Mouse (Mus musculus) kidney, postnatal 25 days (tissue): ENCODE measurements around the gene Fam131a.

Source experiments
- DNase-seq, 2 experiments: peaks; one replicate each; pipeline ENCODE4 v3.0.0; 2021; ENCODE audit warnings: mixed read lengths in 2 of 2

Fam131a gene

GRCm38 (mm10) chr16:20699266-20699665 is 6.2 kb downstream of the Fam131a start:
- no peak for DNase-seq

DNA sequence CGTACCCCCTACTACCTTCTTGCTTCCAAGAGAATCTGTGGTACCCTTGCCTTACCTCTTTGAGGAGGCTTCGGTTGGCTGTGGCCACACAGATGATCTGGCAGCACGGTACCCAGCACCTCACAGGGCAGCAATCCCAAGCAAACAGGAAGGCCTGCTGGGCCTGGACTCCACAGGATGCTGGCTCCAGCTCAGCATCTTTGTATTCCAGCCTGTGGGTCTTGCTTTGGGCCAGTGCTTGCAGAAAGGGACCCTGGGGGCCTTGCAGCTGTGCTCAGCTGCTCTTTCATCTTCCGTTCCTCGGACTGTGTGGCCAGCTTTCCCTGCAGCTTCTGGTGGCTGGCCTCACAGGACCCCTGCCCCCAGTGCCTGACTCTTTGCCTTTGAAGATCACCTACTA is 7.0 kb downstream of the Fam131a start:
- DNase-seq, result no peak

- no peak for DNase-seq
Measured at GRCm38 (mm10) chr16:20701316-20701715, 8.3 kb downstream of the Fam131a start.

DNA sequence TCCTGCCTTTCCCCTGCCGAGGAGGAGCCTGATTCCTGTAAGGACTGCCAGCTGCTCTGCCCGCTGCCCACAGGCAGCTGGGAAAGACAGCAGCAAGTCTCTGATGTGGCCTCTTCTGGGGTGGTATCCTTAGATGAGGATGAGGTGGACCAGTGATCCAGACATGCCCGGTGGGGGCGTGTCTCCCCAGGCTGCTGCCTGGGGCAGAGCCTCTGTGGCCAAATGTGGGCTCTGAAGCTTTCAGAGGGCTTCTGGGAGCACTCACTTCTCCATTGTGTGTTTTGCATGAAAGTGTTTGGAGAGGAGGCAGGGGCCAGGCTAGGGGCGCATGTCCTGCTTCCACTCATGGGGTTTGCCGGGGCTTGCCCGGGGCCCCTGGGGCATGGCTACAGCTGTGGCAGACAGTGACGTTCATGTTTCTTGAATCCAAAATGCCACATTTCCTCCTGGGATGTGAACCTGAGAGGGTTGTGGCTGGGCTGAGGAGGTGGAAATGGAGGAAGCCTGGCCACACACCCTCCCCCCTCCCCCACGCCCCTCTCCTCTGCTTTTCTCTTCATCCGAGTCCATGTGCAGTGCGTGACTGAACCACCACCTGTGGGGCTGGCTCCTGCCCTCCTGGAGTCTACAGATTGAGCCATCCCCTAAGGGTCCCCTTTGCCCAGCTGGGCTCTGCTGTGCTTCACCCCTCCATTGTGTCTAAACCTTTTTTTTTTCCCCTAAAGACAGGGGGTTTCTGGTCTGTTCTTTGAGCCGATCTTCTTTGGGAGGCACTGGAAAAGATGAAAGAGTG is 8.9 kb downstream of the Fam131a start:
- DNase-seq, result no peak

DNA sequence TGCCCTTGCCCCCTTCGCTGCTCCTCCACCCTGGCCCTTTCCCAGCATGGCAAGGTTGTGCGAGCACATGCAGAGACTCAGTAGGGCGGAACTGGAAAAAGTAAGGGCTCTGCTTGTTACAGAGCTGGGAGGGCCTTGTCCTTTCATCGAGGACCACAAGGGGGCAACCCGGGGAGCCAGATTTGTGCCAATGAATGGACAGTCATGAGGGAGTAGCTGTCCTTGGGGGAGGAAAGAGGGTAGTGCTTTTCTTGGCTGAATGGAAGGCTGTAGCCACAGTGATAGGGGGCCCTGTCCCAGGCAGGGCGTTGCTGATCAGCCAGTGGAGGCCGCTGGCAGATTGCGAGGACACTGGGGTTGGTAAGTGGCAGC is 9.5 kb downstream of the Fam131a start:
- DNase-seq, result peak; percentile 77 to 84

DNA sequence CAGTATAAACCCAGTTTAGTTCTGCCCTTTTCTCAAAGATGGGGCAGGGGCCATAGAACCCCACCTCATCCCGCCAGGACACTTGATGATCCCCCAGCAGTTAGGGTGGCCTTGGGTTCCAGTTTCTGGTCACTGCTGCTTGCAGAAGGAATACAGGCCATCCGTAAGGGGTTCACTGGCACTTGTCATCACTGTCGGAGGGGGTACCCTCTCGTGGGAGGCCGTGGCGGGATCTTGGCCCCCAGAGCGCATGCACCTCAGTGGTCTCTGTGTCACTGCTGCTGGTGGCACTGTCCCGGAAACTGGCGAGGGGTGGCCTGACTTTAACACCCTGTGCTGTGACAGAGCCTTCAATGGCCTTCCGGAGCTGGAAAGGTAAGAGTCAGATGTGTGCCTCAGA is 10.0 kb downstream of the Fam131a start:
- DNase-seq, result no peak

GRCm38 (mm10) chr16:20703699-20704400 is 10.8 kb downstream of the Fam131a start:
- no peak for DNase-seq

DNA sequence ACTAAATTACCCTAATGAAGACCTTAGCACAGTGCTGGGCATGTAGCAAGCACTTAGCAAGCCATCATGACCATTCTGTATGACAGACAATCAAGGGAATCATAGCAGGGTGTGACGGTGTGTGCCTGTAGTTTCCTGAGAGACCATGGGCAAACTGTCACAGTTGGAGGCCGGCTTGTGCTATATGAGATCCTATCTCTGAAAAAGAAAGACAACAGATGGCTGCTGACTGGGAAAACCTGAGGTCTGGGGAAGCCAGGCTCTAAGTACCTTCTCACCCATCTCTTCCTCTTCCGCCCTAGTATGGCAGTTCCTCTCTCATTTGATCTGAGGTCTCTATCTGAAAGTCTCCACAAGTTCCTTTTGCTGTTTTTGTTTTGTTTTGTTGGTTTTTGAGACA is 12.7 kb downstream of the Fam131a start:
- DNase-seq, result no peak

GRCm38 (mm10) chr16:20706407-20707055 is 13.5 kb downstream of the Fam131a start:
- peak in 1 of 2 experiments; percentile 33 for DNase-seq

DNA sequence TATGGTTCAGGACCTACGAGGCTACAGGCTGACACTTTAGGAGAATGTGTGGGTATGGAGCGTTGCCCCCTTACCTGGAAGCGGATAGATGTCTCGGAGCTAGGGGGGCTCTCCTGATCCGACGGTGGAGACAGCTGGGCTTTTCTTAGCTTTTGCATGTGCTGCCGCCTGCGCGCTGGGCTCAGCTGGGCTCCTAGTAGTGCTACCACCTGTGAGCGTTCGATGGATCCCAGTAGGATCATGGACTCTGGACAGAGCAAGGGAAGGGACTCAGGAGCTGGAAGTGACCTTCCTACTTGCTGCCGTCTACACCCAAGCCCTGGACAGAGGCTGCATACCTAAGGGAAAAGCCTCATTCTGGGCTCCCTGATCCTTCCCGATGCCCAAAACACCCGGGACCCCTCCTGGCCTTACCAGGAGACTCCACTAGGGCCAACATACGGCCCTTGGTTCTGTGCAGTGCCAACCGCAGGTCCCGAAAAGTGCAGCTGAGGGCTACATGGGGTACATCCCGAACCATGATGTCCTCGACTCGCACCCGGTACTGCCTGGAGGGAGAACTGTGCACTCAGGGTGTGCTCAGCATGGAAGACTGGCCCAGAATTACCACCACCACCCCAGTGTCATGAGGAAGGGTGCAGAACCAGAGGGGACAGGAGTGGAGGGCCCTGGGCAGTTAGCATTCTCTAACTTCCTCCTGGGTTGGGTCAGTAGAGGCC is 15.3 kb downstream of the Fam131a start:
- DNase-seq, result no peak

GRCm38 (mm10) chr16:20708939-20709734 is 16.1 kb downstream of the Fam131a start:
- DNase-seq, result peak in 1 of 2 experiments; percentile 45

DNA sequence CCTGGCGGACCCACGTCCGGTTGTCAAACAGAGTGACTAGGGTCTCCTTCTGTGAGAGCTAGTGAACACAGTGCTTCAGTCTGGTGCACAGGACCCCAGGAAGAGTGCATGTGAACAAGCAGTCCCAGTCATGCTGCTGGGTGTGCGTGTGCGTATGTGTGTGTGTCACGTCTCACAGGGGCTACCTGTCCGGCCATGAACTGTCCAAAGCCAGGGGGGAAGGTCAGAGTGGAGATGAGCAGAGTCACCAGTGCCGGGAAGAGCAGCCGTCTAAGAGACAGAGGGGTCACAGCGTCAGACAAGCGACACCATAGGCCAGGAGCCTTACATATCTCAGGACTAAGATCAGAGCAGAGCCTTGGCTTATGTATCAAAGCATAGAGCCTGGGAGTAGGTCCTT is 17.3 kb downstream of the Fam131a start:
- no peak for DNase-seq

DNA sequence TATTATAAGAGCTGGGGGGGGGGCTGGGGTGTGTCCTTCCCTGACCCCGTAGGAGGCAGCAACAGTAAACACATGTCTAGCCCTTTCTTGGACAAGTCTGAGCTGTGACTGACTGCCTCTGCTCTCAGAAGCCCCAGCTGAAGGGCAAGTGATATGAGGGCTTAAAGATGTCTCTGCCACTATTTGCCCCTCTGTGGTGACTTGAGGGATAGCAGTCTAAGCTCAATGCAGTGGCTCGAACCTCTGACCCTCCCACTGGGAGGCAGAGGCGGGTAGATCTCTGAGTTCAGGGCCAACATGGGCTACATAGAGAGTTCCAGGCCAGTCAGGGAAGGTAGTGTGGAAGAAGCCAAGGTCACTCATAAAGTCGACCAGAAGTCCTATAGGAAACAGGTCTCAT is 17.8 kb downstream of the Fam131a start:
- no peak for DNase-seq

- DNase-seq, result no peak
Measured at GRCm38 (mm10) chr16:20712190-20712589, 19.1 kb downstream of the Fam131a start.

DNA sequence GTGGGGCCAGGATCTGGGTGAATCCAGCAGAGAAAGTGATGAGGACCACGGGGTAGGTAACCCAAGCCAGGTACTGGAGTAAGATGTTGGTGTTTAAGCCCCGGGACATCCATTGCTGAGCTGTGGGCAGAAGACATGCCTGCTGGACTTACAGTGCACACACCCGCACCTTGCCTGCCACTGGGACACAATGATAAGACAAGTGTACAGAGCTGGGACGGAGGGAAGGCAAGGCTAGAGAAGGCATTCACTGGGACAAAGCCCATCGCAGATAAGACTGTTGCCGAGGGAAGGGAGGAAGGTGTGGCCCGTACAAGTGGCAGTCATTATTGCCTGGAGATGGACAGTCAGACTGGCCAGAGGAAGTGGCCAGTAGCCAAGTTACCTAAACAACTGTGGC is 19.8 kb downstream of the Fam131a start:
- DNase-seq, result no peak

DNA sequence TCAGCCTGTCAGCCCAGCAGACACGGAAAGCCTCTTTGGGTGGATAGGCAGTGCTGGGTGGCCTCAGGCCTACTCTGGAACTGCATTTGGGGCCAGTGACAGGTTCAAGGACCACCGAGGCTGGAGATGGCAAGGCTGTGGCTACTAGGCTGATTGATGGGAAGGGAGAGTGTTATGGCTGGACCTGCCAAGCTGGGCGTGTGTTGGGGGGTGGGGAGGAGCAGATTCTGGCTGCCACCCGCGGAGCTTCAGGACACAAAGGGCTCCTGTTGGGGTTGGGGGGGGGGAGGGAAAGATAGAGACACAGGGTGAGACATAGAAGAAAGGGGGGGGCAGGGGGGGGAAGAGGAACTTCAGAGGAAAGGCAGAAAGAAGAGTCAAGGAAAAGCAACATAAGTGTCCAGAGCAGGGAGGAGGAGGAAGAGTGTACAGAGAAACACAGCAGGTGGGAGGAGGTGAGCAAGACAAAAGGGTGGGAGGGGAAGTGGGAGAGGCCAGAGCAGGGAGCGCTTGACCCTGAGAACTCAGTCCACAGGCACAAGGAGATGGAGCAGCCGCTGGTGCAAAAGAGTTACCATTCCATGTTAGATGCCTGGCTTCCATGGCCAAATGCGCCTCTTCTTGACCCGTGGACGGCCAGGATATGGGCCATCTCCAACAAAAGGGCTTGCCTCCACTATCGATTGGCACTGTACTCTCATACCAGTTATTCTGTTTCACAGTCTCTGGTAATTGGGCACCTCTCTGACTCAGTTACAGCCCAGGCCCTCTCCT is 21.5 kb downstream of the Fam131a start:
- no peak for DNase-seq

- DNase-seq, result no peak
Measured at GRCm38 (mm10) chr16:20715161-20715560, 22.1 kb downstream of the Fam131a start.

- DNase-seq, result no peak
Measured at GRCm38 (mm10) chr16:20715566-20715965, 22.5 kb downstream of the Fam131a start.

GRCm38 (mm10) chr16:20715976-20716840 is 23.2 kb downstream of the Fam131a start:
- peak; percentile 77 to 94 for DNase-seq

- no peak for DNase-seq
Measured at GRCm38 (mm10) chr16:20716841-20717180, 23.8 kb downstream of the Fam131a start.
